Mouse (Mus musculus) hindbrain, embryonic 10.5 days (tissue): ENCODE measurements around the gene Ucn. TPM values are rescaled to one million over a fixed set of nuclear protein-coding genes. Genes with fewer than 3 reads are reported as not detected.

ENCODE experiments used
- DNase-seq: peaks from one replicate; pipeline ENCODE4 v3.0.0-alpha.2; 2017; ENCODE audit warnings: low spot score
- H3K27ac ChIP-seq: fragments of 300-500 bp; sonication (generic); 2 replicates; pipeline ENCODE4 v1.5.1; 2016; ENCODE audit warnings: mild to moderate bottlenecking, moderate library complexity
- H3K27me3 ChIP-seq: fragments of 300-500 bp; sonication (generic); 2 replicates; pipeline ENCODE4 v1.6.1; 2016; ENCODE audit warnings: mild to moderate bottlenecking; ENCODE audit not compliant: poor library complexity, insufficient read depth, severe bottlenecking
- H3K36me3 ChIP-seq: fragments of 300-500 bp; sonication (generic); 2 replicates; pipeline ENCODE4 v1.6.1; 2016; ENCODE audit warnings: mild to moderate bottlenecking, moderate library complexity
- H3K4me1 ChIP-seq: fragments of 300-500 bp; sonication (generic); replicated peaks from 2 replicates; pipeline ENCODE4 v1.6.1; 2016; ENCODE audit warnings: mild to moderate bottlenecking
- H3K4me3 ChIP-seq: fragments of 300-500 bp; sonication (generic); 2 replicates; pipeline ENCODE4 v1.5.1; 2016; ENCODE audit warnings: mild to moderate bottlenecking, moderate library complexity
- H3K9me3 ChIP-seq: fragments of 300-500 bp; sonication (generic); 2 replicates; pipeline ENCODE4 v1.6.1; 2016; ENCODE audit warnings: mild to moderate bottlenecking, moderate library complexity
- WGBS: fragments of 180-500 bp; shearing (Covaris S2); methylation state at CpG from one replicate; pipeline ENCODE4 v1.1.7; 2016; 5-methylcytosine and 5-hydroxymethylcytosine counted together
- polyA plus RNA-seq: library from polyadenylated mRNA; unstranded; fragments of >200 nt; fragmentation: Nextera tagmentation; extraction: Ambion mirVana; gene quantifications from 2 replicates; pipeline ENCODE4 v1.2.1, GENCODE M21; 2016

The Ucn gene
- not detected in 2 replicates for polyA plus RNA-seq

DNA sequence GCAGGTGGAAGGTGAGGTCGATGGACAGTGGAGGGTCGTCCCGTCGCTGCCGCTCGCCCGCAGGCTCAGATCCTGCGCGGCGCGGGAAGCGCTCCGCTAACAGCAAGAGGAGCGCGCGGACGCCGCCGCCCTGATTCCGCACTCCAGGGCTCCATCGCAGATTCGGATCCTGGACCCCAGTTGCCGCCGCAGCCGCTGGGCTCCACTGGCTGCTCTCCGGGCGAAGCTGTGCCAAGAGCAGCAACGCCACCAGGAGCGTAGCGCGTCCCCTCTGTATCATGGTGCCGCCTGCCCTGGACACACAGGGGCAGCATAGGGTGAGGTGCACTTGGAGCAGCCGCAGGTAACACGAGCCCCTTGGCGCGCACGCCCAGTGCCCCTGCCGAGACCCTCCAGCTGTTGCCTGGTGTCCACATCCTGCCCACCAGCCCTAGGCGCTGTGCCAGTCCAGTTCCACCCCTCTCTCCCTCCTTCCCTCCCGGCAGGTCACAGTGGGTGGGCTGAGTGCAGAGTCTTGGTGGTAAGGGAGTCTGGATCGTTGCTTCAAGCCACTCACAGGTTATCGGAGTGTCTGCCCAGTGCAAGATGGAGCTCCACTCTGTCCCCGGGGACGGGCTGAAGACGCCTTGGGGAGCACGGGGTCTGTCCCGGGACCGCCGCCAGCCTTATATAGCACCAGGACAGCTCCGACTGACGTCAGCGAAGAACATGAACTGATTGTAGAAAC is at the start of gene Ucn:
Ucn (minus strand) TSS at position 589 of the 727 bp plus-strand sequence.
- DNase-seq: peak; percentile 14
- WGBS: 2% methylated on average over 52 of the region's 52 CpGs
- H3K27ac ChIP-seq: no peak within 1 kb of the TSS
- peaks cover 30% of the 10 kb centered on the region for H3K4me1 ChIP-seq
- H3K9me3 ChIP-seq: no peaks in the 10 kb centered on the region
- peaks cover 15% of the 10 kb centered on the region for H3K36me3 ChIP-seq
- peak within 1 kb of the TSS; percentile 47 for H3K4me3 ChIP-seq
- peaks cover 68% of the 10 kb centered on the region for H3K27me3 ChIP-seq

GRCm38 (mm10) chr5:31183678-31184077 is 45.0 kb upstream of the Ucn start:
- peaks cover 23% of the 10 kb centered on the region for H3K36me3 ChIP-seq
- no peaks in the 10 kb centered on the region for H3K9me3 ChIP-seq
- no peak overlapping the region for H3K27ac ChIP-seq
- WGBS: 70% methylated on average over 4 of the region's 4 CpGs
- DNase-seq: no peak
- no peak overlapping the region for H3K4me3 ChIP-seq
- H3K4me1 ChIP-seq: peaks cover 11% of the 10 kb centered on the region
- no peaks in the 10 kb centered on the region for H3K27me3 ChIP-seq

DNA sequence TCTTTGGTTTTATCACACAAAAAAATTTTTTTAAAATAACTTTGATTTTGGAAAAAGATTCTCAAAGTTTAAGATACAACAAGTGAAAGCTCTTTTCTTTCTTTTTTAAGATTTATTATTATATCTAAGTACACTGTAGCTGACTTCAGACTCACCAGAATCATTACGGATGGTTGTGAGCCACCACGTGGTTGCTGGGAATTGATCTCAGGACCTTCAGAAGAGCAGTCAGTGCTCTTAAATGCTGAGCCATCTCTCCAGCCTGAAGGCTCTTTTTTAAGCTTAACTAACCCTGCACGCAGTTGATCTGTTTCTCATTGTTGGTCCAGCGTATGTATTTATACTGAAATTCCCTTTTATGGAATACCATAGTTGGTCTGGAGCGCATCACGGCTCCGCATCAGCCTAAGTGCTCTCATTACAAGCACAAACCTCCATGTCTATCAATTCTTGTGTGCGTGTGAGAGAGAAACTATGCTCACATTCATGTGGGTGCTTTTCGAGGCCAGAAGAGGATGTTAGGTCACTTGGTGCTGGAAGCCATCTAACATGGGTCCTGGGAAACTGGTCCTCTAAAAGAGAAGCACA is 42.6 kb upstream of the Ucn start:
- WGBS: 93% methylated on average over 9 of the region's 9 CpGs
- Histone ChIP-seq H3K4me1 (peaks cover 13% of the 10 kb centered on the region), H3K4me3 (peak overlapping the region; percentile 84), H3K27me3 (no peaks in the 10 kb centered on the region), H3K9me3 (no peaks in the 10 kb centered on the region), H3K27ac (no peak overlapping the region), H3K36me3 (peaks cover 14% of the 10 kb centered on the region; the same call in 1 of the 2 replicates)
- no peak for DNase-seq

- peak; percentile 93 for DNase-seq
- under 1% methylated on average over 59 of the region's 59 CpGs for WGBS
- peak within 1 kb of the TSS; percentile 96 for H3K27ac ChIP-seq
- peak within 1 kb of the TSS; percentile 84 for H3K4me3 ChIP-seq
- H3K9me3 ChIP-seq: no peaks in the 10 kb centered on the region
- H3K27me3 ChIP-seq: no peaks in the 10 kb centered on the region
- peaks cover 19% of the 10 kb centered on the region; the same call in 1 of the 2 replicates for H3K36me3 ChIP-seq
- H3K4me1 ChIP-seq: peaks cover 13% of the 10 kb centered on the region
Observed at GRCm38 (mm10) chr5:31179766-31180630, 41.4 kb upstream of the Ucn start, which contains the start of the genes Gm29609 and Gtf3c2. Gene Gm29609, minus strand, starts transcription at chr5:31179911. Gene Gtf3c2, minus strand, starts transcription at chr5:31180144.

- no peaks in the 10 kb centered on the region for H3K27me3 ChIP-seq
- H3K27ac ChIP-seq: peak overlapping the region; percentile 96
- H3K4me3 ChIP-seq: peak overlapping the region; percentile 84
- DNase-seq: peak; percentile 48
- peaks cover 13% of the 10 kb centered on the region for H3K4me1 ChIP-seq
- H3K36me3 ChIP-seq: peaks cover 26% of the 10 kb centered on the region
- WGBS: 0% methylated on average over 25 of the region's 25 CpGs
- H3K9me3 ChIP-seq: no peaks in the 10 kb centered on the region
Observed at GRCm38 (mm10) chr5:31179301-31179765, 40.7 kb upstream of the Ucn start.

- Histone ChIP-seq H3K4me1 (no peaks in the 10 kb centered on the region), H3K4me3 (no peak overlapping the region), H3K9me3 (no peaks in the 10 kb centered on the region), H3K27me3 (no peaks in the 10 kb centered on the region), H3K36me3 (peaks cover 98% of the 10 kb centered on the region), H3K27ac (no peak overlapping the region)
- DNase-seq: no peak
- WGBS: 94% methylated on average over 4 of the region's 4 CpGs
Observed at GRCm38 (mm10) chr5:31168630-31169029, 30.0 kb upstream of the Ucn start.

- Histone ChIP-seq H3K9me3 (no peaks in the 10 kb centered on the region), H3K27me3 (no peaks in the 10 kb centered on the region), H3K4me3 (no peak overlapping the region), H3K36me3 (peaks cover 100% of the 10 kb centered on the region), H3K27ac (no peak overlapping the region), H3K4me1 (no peaks in the 10 kb centered on the region)
- WGBS: 96% methylated on average over 1 of the region's 1 CpGs
- no peak for DNase-seq
Observed at GRCm38 (mm10) chr5:31164878-31165277, 26.2 kb upstream of the Ucn start.

DNA sequence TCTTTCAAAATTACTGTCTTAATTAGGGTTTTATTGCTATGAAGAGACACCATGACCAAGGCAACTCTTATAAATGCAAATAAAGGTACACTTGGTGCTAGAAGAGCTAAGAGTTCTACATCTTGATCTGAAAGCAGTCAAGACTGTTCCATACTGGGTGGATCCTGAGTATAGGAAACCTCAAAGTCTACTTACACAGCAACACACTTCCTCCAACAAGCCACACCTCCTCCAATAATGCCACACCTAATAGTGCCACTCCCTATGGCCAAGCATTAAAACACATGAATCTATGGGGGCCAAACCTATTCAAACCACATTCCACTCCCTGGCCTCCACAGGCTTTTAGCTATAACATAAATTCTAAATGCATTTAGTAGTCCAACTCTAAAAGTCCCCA is 23.8 kb upstream of the Ucn start:
- H3K4me3 ChIP-seq: no peak overlapping the region
- H3K27ac ChIP-seq: no peak overlapping the region
- H3K4me1 ChIP-seq: no peaks in the 10 kb centered on the region
- no peaks in the 10 kb centered on the region for H3K27me3 ChIP-seq
- H3K36me3 ChIP-seq: peaks cover 100% of the 10 kb centered on the region
- no peaks in the 10 kb centered on the region for H3K9me3 ChIP-seq
- no peak for DNase-seq

- peak; percentile 85 for DNase-seq
- Histone ChIP-seq H3K4me3 (peak within 1 kb of the TSS; percentile 69), H3K27ac (peak within 1 kb of the TSS; percentile 87), H3K27me3 (no peaks in the 10 kb centered on the region), H3K9me3 (no peaks in the 10 kb centered on the region), H3K36me3 (peaks cover 64% of the 10 kb centered on the region), H3K4me1 (peaks cover 13% of the 10 kb centered on the region)
- WGBS: under 1% methylated on average over 19 of the region's 19 CpGs
Observed at GRCm38 (mm10) chr5:31154152-31154553, 15.5 kb upstream of the Ucn start, which contains the start of gene Mpv17. Gene Mpv17, minus strand, starts transcription at chr5:31154251.

DNA sequence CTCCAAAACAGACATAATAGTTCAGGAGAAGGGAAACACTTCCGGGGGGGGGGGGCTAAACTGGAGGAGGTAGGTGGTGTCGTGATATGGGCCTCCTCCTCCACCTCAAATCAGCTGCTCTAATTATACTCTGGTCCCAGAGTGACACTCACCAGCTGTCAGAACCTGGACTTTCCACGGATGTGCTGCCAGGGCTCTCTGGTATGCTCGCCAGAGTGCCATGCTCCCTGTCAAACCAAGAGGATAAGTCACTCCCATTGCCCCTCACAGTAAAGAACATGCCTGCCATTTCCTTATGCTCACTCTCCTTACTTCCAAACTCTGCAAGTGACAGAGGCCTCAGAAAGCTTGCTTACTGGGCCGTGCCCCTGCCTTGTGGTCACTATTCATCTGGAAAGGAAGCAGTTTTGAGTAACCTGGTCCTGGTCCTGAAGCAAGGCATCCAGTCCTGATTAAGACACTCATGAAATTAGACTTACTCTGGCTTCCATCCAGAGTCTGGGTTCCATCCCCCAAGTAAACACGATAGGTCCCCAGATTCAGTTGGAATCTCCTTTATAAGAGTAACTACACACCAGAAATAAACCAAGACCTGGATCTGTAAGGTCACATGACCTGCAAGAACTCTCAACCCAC is 15.0 kb upstream of the Ucn start:
- Histone ChIP-seq H3K27ac (peak overlapping the region; percentile 87), H3K4me3 (peak overlapping the region; percentile 69), H3K4me1 (peaks cover 13% of the 10 kb centered on the region), H3K9me3 (no peaks in the 10 kb centered on the region), H3K36me3 (peaks cover 62% of the 10 kb centered on the region), H3K27me3 (no peaks in the 10 kb centered on the region)
- no peak for DNase-seq
- WGBS: 42% methylated on average over 6 of the region's 6 CpGs

DNA sequence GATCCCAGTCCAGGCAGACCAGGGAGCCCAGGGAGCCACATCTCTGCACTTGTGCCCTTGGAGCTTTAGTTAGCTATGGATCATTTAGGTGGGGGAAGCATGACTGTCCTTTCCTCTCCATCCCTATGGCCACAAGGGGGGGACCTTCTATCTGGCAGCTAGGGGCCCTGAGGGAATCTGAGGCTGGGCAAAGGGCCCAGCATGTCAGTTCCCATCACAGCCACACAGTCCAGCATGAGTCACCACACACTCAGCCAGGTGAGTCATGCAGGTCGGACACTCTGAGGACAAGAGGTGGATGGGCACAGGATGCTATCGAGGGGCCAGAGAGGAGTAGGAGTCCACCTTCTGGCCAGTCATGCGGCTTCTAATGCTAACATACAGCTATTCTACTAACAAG is 13.1 kb upstream of the Ucn start:
- no peaks in the 10 kb centered on the region for H3K9me3 ChIP-seq
- H3K4me3 ChIP-seq: no peak overlapping the region
- WGBS: 89% methylated on average over 3 of the region's 3 CpGs
- no peak overlapping the region for H3K27ac ChIP-seq
- DNase-seq: no peak
- H3K36me3 ChIP-seq: peaks cover 59% of the 10 kb centered on the region
- no peaks in the 10 kb centered on the region for H3K27me3 ChIP-seq
- H3K4me1 ChIP-seq: peaks cover 13% of the 10 kb centered on the region

GRCm38 (mm10) chr5:31149781-31150180 is 11.2 kb upstream of the Ucn start:
- Histone ChIP-seq H3K27me3 (no peaks in the 10 kb centered on the region), H3K36me3 (peaks cover 59% of the 10 kb centered on the region), H3K4me1 (peaks cover 12% of the 10 kb centered on the region), H3K9me3 (no peaks in the 10 kb centered on the region), H3K27ac (no peak overlapping the region), H3K4me3 (no peak overlapping the region)
- DNase-seq: no peak
- WGBS: 95% methylated on average over 4 of the region's 4 CpGs
